Mouse (Mus musculus): ENCODE results near the gene Madd. TPM values are rescaled to one million over a fixed set of nuclear protein-coding genes. Genes with fewer than 3 reads are reported as not detected.

The Madd gene
- polyA plus RNA-seq (2014; fragmentation: Nextera tagmentation; extraction: Ambion mirVana) = 5.0 and 6.8 TPM in 2 replicates

DNA sequence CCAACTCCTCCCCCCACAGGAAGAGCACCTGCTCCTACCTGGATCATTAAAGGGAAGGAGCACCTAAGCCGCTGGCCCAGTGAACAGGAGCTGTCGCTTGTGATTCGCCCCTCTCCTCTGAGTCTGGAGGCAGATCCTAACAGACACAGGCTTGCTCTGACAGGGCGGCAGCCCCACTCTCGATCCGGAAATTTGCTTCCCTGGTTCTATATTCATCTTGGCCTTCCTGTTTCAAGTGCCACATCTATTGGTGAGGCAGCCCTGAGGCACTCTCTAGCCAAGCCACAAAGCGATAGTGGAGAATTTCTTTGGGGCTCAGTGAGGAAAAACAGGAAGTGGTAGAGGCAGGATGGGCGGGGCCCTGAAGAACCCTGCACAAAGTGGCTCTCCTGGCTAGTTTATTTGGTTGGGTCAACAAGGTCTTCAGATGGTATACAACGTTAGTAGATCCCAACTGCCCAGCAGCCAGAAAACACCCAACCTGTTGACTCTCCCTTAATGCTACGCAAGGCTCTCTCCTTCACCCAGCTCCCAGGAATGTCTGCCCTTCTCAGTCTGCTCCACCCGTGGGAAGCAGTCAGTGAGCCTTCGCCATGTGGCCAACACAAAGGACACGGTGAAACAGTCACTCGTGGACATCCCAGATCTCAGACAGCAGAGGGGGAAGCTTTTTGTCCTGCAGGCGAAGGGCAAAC lies at the start of gene Madd:
Madd (minus strand) TSS at position 127 of the 695 bp plus-strand sequence.
- no peak for ATAC-seq (replicated peaks; ENCODE audit: insufficient number of reproducible peaks, low FRiP score, low TSS enrichment)
- Histone ChIP-seq H3K36me3 (ENCODE audit: control insufficient read depth, insufficient read depth, low read length) (no peaks in the 10 kb centered on the region), H3K9ac (ENCODE audit: low read depth, low read length) (peak within 1 kb of the TSS; percentile 74), H3K9me3 (replicated peaks; ENCODE audit: control insufficient read depth, low read length) (no peaks in the 10 kb centered on the region), H3K27ac (ENCODE audit: low read depth, low read length) (peak within 1 kb of the TSS; percentile 35), H3K4me2 (peak within 1 kb of the TSS; percentile 98), H3K4me3 (ENCODE audit: low read depth, low read length) (peak within 1 kb of the TSS; percentile 94), H3K4me1 (ENCODE audit: control insufficient read depth, insufficient read depth, low read length) (peaks cover 11% of the 10 kb centered on the region), H3K27me3 (ENCODE audit: control insufficient read depth, insufficient read depth, low read length) (no peaks in the 10 kb centered on the region)
- 60% methylated on average over 15 of the region's 15 CpGs for WGBS (ENCODE audit: insufficient replicate concordance)

DNA sequence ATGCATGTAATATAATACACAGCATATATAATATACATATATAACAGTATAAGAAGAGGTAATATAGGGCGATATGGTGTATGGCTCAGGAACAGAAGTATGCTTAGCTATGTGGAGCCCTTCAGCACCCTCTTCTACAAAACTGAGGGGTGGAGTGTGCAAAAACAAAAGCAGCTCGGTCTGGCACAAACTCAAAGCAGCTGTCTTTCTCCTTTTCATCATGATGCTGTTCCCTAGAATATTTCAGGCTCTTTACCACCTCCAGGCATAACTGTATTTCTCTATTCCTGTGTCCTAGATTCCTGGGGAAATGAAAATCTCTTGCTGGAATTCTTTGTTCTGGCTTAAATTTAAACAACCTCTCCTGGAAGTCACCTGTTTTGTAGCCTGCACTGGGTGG lies 46.1 kb upstream of the Madd start:
- Histone ChIP-seq H3K9me3 (replicated peaks; ENCODE audit: control insufficient read depth, low read length) (no peaks in the 10 kb centered on the region), H3K9ac (ENCODE audit: low read depth, low read length) (no peak overlapping the region), H3K27ac (ENCODE audit: low read depth, low read length) (no peak overlapping the region), H3K4me2 (no peak overlapping the region), H3K36me3 (ENCODE audit: control insufficient read depth, insufficient read depth, low read length) (no peaks in the 10 kb centered on the region), H3K4me3 (ENCODE audit: low read depth, low read length) (no peak overlapping the region), H3K27me3 (ENCODE audit: control insufficient read depth, insufficient read depth, low read length) (no peaks in the 10 kb centered on the region), H3K4me1 (ENCODE audit: control insufficient read depth, insufficient read depth, low read length) (no peaks in the 10 kb centered on the region)
- WGBS (ENCODE audit: insufficient replicate concordance) = 73% methylated on average over 2 of the region's 2 CpGs
- ATAC-seq (replicated peaks; ENCODE audit: insufficient number of reproducible peaks, low FRiP score, low TSS enrichment) = no peak

DNA sequence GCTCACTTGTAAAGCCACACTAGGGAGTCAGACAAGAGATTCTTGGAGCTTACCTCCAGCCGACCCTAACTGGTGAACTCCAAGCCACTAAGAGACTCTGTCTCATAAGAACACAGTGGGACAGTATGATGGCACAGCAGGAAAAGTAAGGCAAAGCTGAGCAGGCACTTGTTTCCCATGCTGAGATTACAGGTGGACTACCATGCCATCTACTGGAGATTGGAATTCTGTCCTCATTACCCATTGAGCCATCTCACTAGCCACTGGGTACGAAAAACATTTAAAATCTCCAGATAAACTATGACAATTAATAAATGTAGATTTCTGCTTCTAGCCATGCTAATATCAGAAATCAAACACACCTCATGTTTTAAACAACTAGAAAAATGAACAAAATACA lies 40.0 kb upstream of the Madd start:
- WGBS (ENCODE audit: insufficient replicate concordance) = 82% methylated on average over 2 of the region's 2 CpGs
- no peaks in the 10 kb centered on the region for H3K27me3 ChIP-seq (ENCODE audit: control insufficient read depth, insufficient read depth, low read length)
- no peak for ATAC-seq (replicated peaks; ENCODE audit: insufficient number of reproducible peaks, low FRiP score, low TSS enrichment)
- no peaks in the 10 kb centered on the region for H3K4me1 ChIP-seq (ENCODE audit: control insufficient read depth, insufficient read depth, low read length)
- H3K9ac ChIP-seq (ENCODE audit: low read depth, low read length) = no peak overlapping the region
- no peak overlapping the region for H3K4me2 ChIP-seq
- H3K27ac ChIP-seq (ENCODE audit: low read depth, low read length) = no peak overlapping the region
- no peaks in the 10 kb centered on the region for H3K36me3 ChIP-seq (ENCODE audit: control insufficient read depth, insufficient read depth, low read length)
- H3K9me3 ChIP-seq (replicated peaks; ENCODE audit: control insufficient read depth, low read length) = no peaks in the 10 kb centered on the region
- H3K4me3 ChIP-seq (ENCODE audit: low read depth, low read length) = no peak overlapping the region

DNA sequence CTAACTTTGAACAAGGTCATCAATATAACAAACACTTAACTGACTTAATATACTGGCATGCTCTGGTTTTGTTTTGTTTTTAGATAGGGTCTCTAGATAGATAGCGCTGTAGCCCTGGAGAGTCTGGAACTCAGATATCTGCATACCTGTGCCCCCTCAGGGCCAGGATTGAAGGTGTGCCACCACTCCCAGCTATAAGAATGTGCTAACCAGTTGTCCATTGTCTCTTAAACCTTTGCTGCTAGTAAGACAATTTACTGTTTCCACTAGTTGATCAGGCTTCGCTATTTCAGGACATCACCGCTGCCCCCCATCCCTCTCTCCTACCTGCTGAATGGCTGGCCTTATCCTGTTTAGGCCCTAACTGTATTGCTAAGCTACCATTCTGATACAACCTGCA lies 36.9 kb upstream of the Madd start:
- H3K9ac ChIP-seq (ENCODE audit: low read depth, low read length) = no peak overlapping the region
- 94% methylated on average over 3 of the region's 3 CpGs for WGBS (ENCODE audit: insufficient replicate concordance)

DNA sequence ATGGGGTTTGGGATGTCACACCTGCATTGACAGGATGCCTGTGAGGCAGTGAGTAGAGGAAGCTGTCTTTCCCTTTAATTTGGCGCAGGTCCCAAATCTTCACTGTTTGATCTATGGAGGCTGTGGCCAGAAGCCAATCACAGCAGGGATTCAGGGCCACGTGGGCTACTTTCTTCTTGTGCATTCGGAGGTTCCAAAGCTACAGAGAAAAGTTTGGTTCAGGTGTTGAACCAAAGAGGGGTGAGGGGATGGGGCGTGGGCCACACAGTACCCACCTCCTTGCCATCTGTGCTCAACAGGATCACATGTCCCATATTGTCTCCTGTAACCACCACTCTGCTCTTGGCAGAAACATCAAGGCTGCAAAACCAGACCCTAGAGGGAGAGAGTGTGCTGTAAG lies 33.4 kb upstream of the Madd start:
- H3K36me3 ChIP-seq (ENCODE audit: control insufficient read depth, insufficient read depth, low read length) = peaks cover 3% of the 10 kb centered on the region
- H3K4me2 ChIP-seq = no peak overlapping the region
- WGBS (ENCODE audit: insufficient replicate concordance) = 67% methylated on average over 4 of the region's 4 CpGs
- H3K27ac ChIP-seq (ENCODE audit: low read depth, low read length) = no peak overlapping the region
- no peak overlapping the region for H3K9ac ChIP-seq (ENCODE audit: low read depth, low read length)
- no peaks in the 10 kb centered on the region for H3K9me3 ChIP-seq (replicated peaks; ENCODE audit: control insufficient read depth, low read length)
- H3K27me3 ChIP-seq (ENCODE audit: control insufficient read depth, insufficient read depth, low read length) = no peaks in the 10 kb centered on the region
- H3K4me3 ChIP-seq (ENCODE audit: low read depth, low read length) = no peak overlapping the region
- no peaks in the 10 kb centered on the region for H3K4me1 ChIP-seq (ENCODE audit: control insufficient read depth, insufficient read depth, low read length)
- ATAC-seq (replicated peaks; ENCODE audit: insufficient number of reproducible peaks, low FRiP score, low TSS enrichment) = no peak

More for the DNA sequence above, 36.9 kb upstream of the Madd start:
- Histone ChIP-seq H3K4me3 (ENCODE audit: low read depth, low read length) (no peak overlapping the region), H3K27ac (ENCODE audit: low read depth, low read length) (no peak overlapping the region), H3K36me3 (ENCODE audit: control insufficient read depth, insufficient read depth, low read length) (no peaks in the 10 kb centered on the region), H3K27me3 (ENCODE audit: control insufficient read depth, insufficient read depth, low read length) (no peaks in the 10 kb centered on the region), H3K9me3 (replicated peaks; ENCODE audit: control insufficient read depth, low read length) (no peaks in the 10 kb centered on the region), H3K4me2 (no peak overlapping the region), H3K4me1 (ENCODE audit: control insufficient read depth, insufficient read depth, low read length) (no peaks in the 10 kb centered on the region)
- no peak for ATAC-seq (replicated peaks; ENCODE audit: insufficient number of reproducible peaks, low FRiP score, low TSS enrichment)

DNA sequence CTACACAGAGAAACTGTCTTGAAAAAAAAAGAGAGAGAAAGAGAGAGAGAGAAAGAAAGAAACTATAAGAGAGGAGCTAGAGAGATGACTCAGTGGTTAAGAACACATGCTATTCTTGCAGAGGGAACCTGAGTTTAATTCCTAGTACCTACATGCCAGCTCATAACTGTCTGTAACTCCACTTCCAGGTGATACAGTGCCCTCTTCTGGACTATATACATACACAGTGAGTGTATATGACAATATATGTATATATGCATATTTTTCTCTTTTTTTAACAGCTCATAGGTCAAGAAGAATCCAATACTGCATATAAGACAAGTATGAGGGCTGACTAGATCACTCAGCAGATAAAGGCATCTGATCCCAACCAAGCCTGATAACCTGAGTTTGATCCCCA lies 29.7 kb upstream of the Madd start:
- Histone ChIP-seq H3K4me3 (ENCODE audit: low read depth, low read length) (no peak overlapping the region), H3K9me3 (replicated peaks; ENCODE audit: control insufficient read depth, low read length) (no peaks in the 10 kb centered on the region), H3K4me2 (no peak overlapping the region), H3K9ac (ENCODE audit: low read depth, low read length) (no peak overlapping the region), H3K4me1 (ENCODE audit: control insufficient read depth, insufficient read depth, low read length) (no peaks in the 10 kb centered on the region), H3K27me3 (ENCODE audit: control insufficient read depth, insufficient read depth, low read length) (no peaks in the 10 kb centered on the region), H3K36me3 (ENCODE audit: control insufficient read depth, insufficient read depth, low read length) (peaks cover 28% of the 10 kb centered on the region), H3K27ac (ENCODE audit: low read depth, low read length) (no peak overlapping the region)
- ATAC-seq (replicated peaks; ENCODE audit: insufficient number of reproducible peaks, low FRiP score, low TSS enrichment) = no peak

DNA sequence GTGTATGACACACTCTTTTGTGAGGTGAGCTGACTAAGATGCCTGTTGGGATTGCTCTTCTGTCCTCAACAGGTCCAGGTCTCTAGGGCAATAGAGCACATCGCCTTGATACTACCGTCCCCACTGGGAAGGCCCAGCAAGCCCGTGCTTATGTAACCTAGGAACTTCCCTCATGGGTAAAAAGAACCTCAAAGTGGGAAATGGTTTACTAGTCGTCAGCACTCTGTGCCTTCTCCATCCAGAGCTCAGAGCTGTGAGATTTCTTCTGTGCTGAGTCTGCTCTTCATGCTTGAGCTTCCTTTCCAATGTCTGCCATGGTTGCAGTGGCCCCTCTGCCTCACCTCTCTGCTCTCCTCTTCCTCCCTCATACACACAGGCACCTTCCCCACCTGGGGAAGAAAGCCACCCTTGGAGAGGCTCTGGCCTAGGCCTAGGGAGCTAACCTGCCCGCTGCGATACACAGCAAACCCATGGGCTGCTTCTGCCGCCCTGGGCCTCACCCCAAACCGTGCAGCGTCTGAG lies 22.7 kb upstream of the Madd start:
- no peak overlapping the region for H3K9ac ChIP-seq (ENCODE audit: low read depth, low read length)
- ATAC-seq (replicated peaks; ENCODE audit: insufficient number of reproducible peaks, low FRiP score, low TSS enrichment) = no peak
- no peak overlapping the region for H3K4me3 ChIP-seq (ENCODE audit: low read depth, low read length)
- WGBS (ENCODE audit: insufficient replicate concordance) = 90% methylated on average over 9 of the region's 9 CpGs
- H3K4me2 ChIP-seq = no peak overlapping the region
- peaks cover 4% of the 10 kb centered on the region for H3K4me1 ChIP-seq (ENCODE audit: control insufficient read depth, insufficient read depth, low read length)
- no peaks in the 10 kb centered on the region for H3K9me3 ChIP-seq (replicated peaks; ENCODE audit: control insufficient read depth, low read length)
- no peaks in the 10 kb centered on the region for H3K27me3 ChIP-seq (ENCODE audit: control insufficient read depth, insufficient read depth, low read length)
- peaks cover 36% of the 10 kb centered on the region for H3K36me3 ChIP-seq (ENCODE audit: control insufficient read depth, insufficient read depth, low read length)
- no peak overlapping the region for H3K27ac ChIP-seq (ENCODE audit: low read depth, low read length)

DNA sequence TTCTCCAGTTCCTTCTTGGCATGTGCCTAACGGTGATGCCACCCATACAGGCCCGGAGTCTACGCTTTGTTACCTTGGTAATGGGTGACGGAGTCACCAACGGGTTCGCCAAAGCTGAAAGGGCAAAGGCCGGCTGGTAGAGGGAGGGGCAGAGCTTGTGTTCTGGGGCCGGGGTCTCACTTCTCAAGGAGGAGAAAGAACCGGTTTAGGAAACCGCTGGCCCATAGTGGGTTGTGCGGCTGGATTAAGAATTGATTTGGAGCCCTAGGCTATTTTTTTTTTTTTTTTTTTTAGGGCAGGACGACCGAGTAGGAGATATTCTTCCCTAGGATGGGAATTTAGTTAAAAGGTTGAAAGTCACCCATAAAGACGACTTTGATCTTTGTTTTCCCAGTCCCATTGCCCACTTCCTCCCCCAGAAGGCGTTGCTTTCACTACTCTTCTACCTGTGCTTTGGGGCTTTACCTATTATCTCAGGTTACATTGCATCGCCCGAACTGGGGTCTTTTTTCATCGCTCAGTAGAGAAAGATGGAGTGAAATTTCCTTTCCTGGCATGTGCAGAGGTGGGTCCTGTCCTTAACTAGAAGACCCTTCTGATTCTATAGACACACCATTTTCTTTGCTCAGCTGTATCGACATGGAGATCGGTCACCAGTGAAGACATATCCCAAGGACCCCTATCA lies 19.5 kb upstream of the Madd start:
- H3K27me3 ChIP-seq (ENCODE audit: control insufficient read depth, insufficient read depth, low read length) = no peaks in the 10 kb centered on the region
- H3K4me2 ChIP-seq = peak overlapping the region; percentile 72

More for the DNA sequence above, 19.5 kb upstream of the Madd start:
- no peak for ATAC-seq (replicated peaks; ENCODE audit: insufficient number of reproducible peaks, low FRiP score, low TSS enrichment)
- H3K9ac ChIP-seq (ENCODE audit: low read depth, low read length) = peak overlapping the region; percentile 90
- H3K27ac ChIP-seq (ENCODE audit: low read depth, low read length) = peak overlapping the region; percentile 96
- peaks cover 4% of the 10 kb centered on the region for H3K4me1 ChIP-seq (ENCODE audit: control insufficient read depth, insufficient read depth, low read length)
- H3K36me3 ChIP-seq (ENCODE audit: control insufficient read depth, insufficient read depth, low read length) = peaks cover 15% of the 10 kb centered on the region
- WGBS (ENCODE audit: insufficient replicate concordance) = 12% methylated on average over 20 of the region's 20 CpGs
- H3K9me3 ChIP-seq (replicated peaks; ENCODE audit: control insufficient read depth, low read length) = no peaks in the 10 kb centered on the region
- peak overlapping the region; percentile 57 for H3K4me3 ChIP-seq (ENCODE audit: low read depth, low read length)
